Mouse (Mus musculus): ENCODE measurements around the gene Cadps.

DNA sequence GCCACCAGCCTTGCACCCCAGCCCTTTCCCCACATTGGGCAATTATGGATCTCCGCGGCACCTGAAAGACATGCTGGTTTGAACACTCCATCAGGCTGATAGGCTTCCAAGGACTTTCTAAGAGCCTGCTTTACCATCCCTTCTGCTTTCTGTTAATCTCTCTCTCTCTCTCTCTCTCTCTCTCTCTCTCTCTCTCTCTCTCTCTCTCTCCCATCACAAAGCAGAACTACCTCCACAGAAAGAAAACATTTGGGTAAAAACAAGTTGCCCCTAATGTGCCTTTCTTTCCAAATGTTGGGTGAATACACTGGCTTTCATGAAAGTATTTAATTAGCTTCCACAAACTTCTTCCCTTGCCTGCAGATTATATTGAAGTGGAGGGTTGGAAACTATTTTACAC lies 474.8 kb downstream of the Cadps start, which contains the start of gene Fezf2:
- TF ChIP-seq POLR2A (IDR thresholded peaks at IDR 0.05; ENCODE audit: control insufficient read depth, extremely low read depth, insufficient read depth, low read length, poor library complexity) (no peak), CTCF (IDR thresholded peaks at IDR 0.05; ENCODE audit: borderline replicate concordance, control insufficient read depth, extremely low read depth, insufficient read depth, low read length, poor library complexity) (no peak)
